In genomic region chr5:73481401-73481800, GRCm38 (mm10) we compare ENCODE assay signal across 19 mouse cellular contexts. TPM values are rescaled to one million over a fixed set of nuclear protein-coding genes. Genes with fewer than 3 reads are reported as not detected.
DNase-seq lines count a peak whose midpoint lies in the region; ATAC-seq and TF ChIP-seq lines count a peak whose summit lies in the region.
"Had no signal": no experiment of that assay in that cellular context is flagged by ENCODE, and none has a peak within 500 bp of the region (broad histone marks: within the 10 kb centered on the region; RNA-seq: fewer than 3 reads in every experiment).

No protein-coding gene starts in this region.

- no peak overlapping the region for H3K27ac ChIP-seq in liver, adult 2 months (replicated peaks; ENCODE audit: insufficient read depth, low read depth, low read length)
- H3K27ac ChIP-seq in liver, embryonic 12.5 days, result no peak overlapping the region
- no peak overlapping the region for H3K27ac ChIP-seq in testis, adult 2 months (ENCODE audit: control insufficient read depth, insufficient read depth, low read depth, low read length)

- no peak for ATAC-seq in liver, embryonic 12.5 days
- ATAC-seq: activated CD4-positive, CD25-positive, alpha-beta regulatory T cell, adult 4 months; CD4-positive, CD25-positive, alpha-beta regulatory T cell, adult 4 months; Patski had no signal

- no peak overlapping the region for H3K4me2 ChIP-seq in liver, embryonic 12.5 days

- H3K9ac ChIP-seq in liver, adult 2 months (ENCODE audit: low read depth, low read length), result no peak overlapping the region
- no peak overlapping the region for H3K9ac ChIP-seq in liver, embryonic 12.5 days

- TF ChIP-seq CTCF in liver, adult 2 months (IDR thresholded peaks at IDR 0.05; ENCODE audit: low read depth, low read length), result no peak
- no peak for TF ChIP-seq CTCF in testis, adult 2 months (IDR thresholded peaks at IDR 0.05; ENCODE audit: control insufficient read depth, insufficient read depth, insufficient replicate concordance, low read depth, low read length)

- no peaks in the 10 kb centered on the region for H3K79me2 ChIP-seq in liver, adult 2 months (ENCODE audit: control insufficient read depth, insufficient read depth, low read length)

- H3K36me3 ChIP-seq in liver, adult 2 months (ENCODE audit: control insufficient read depth, insufficient read depth, low read length), result no peaks in the 10 kb centered on the region
- no peaks in the 10 kb centered on the region for H3K36me3 ChIP-seq in liver, embryonic 12.5 days
- no peaks in the 10 kb centered on the region for H3K36me3 ChIP-seq in testis, adult 2 months (ENCODE audit: control insufficient read depth, insufficient read depth, low read length)
- H3K36me3 ChIP-seq: G1E had no signal

- TF ChIP-seq POLR2A in liver, adult 2 months (IDR thresholded peaks at IDR 0.05; ENCODE audit: extremely low read depth, insufficient read depth, low read length), result no peak
- TF ChIP-seq POLR2A in testis, adult 2 months (IDR thresholded peaks at IDR 0.05; ENCODE audit: control insufficient read depth, low read depth, low read length), result no peak

- 23% methylated on average over 7 of the region's 7 CpGs for WGBS in liver, adult 2 months
- 74% methylated on average over 7 of the region's 7 CpGs for WGBS in liver, embryonic 12.5 days (ENCODE audit: insufficient replicate concordance)

- peaks cover 13% of the 10 kb centered on the region for H3K4me1 ChIP-seq in liver, adult 2 months (ENCODE audit: control insufficient read depth, insufficient read depth, low read length)
- H3K4me1 ChIP-seq in liver, embryonic 12.5 days, result no peaks in the 10 kb centered on the region
- H3K4me1 ChIP-seq in testis, adult 2 months (ENCODE audit: control insufficient read depth, insufficient read depth, low read length), result peaks cover 7% of the 10 kb centered on the region; the same call in 1 of the 2 replicates

- no peaks in the 10 kb centered on the region for H3K27me3 ChIP-seq in liver, adult 2 months (ENCODE audit: control insufficient read depth, insufficient read depth, low read length)
- no peaks in the 10 kb centered on the region for H3K27me3 ChIP-seq in liver, embryonic 12.5 days (replicated peaks)
- H3K27me3 ChIP-seq in testis, adult 2 months (ENCODE audit: control insufficient read depth, insufficient read depth, low read length), result no peaks in the 10 kb centered on the region
- H3K27me3 ChIP-seq: CH12.LX, Patski had no signal

- H3K9me3 ChIP-seq in liver, embryonic 12.5 days (replicated peaks), result no peaks in the 10 kb centered on the region
- H3K9me3 ChIP-seq: G1E had no signal

- peak; percentile 81 for DNase-seq in heart, adult 11 months
- DNase-seq in heart, postnatal 4 days, result no peak
- peak; percentile 93 for DNase-seq in liver, adult 2 months (ENCODE audit: extremely low read depth, low read depth, low spot score)
- DNase-seq in testis, postnatal 14 days (ENCODE audit: low spot score), result no peak
- DNase-seq: adrenal gland, adult 2 months; adrenal gland, adult 8-10 months; adrenal gland, postnatal 25 days; adrenal gland, postnatal 36 days; B cell, adult 2 months; cerebellum, adult 11 months; cerebellum, adult 11-12 months; cerebellum, adult 18-20 months had no signal

- H3K4me3 ChIP-seq in liver, adult 2 months (ENCODE audit: insufficient read depth, low read depth, low read length), result no peak overlapping the region
- no peak overlapping the region for H3K4me3 ChIP-seq in liver, embryonic 12.5 days
- H3K4me3 ChIP-seq in testis, adult 2 months (ENCODE audit: control insufficient read depth, low read depth, low read length), result peak overlapping the region; percentile 71

RNA-seq across cellular contexts. Expression of gene Dcun1d4, which starts 0.6 kb away (rescaled TPM):
- total RNA-seq in heart, postnatal 4 days (2021), result 10 to 100 TPM; 17.4 to 19.1 TPM
- total RNA-seq in liver, adult 2 months (2014; rRNA removed), result 13.6 and 14.0 TPM in 2 replicates
- 8.2 and 10.3 TPM in 2 replicates for polyA plus RNA-seq in liver, adult 2 months (2012; rRNA removed)
- polyA plus RNA-seq in liver, embryonic 12.5 days (2016; fragmentation: Nextera tagmentation; extraction: Ambion mirVana), result 5.5 and 6.4 TPM in 2 replicates
- polyA plus RNA-seq in testis, adult 2 months (2012; rRNA removed), result 37.5 and 44.8 TPM in 2 replicates

Comparison
In these comparisons a context has a peak if more than half of its experiments do, and no peak if none do; other contexts are left out.
1. DNase-seq: peak in heart, adult 11 months (single experiment) and liver, adult 2 months (single experiment); none in heart, postnatal 4 days (single experiment) and testis, postnatal 14 days (single experiment).